Mouse (Mus musculus) midbrain, embryonic 16.5 days (tissue): Measurements from ENCODE around the gene Trh. TPM values are rescaled to one million over a fixed set of nuclear protein-coding genes. Genes with fewer than 3 reads are reported as not detected.

Experiments
- ATAC-seq: fragments of 200-750 bp; cut with Nextera tagmentation; 2 replicates; pipeline ENCODE4 v1.8.0; 2017; ENCODE audit warnings: moderate TSS enrichment
- H3K27ac ChIP-seq: fragments of 300-500 bp; sonication (generic); 2 replicates; pipeline ENCODE4 v1.5.1; 2014; ENCODE audit warnings: mild to moderate bottlenecking, low read length, mixed read lengths
- H3K27me3 ChIP-seq: fragments of 300-500 bp; sonication (generic); 2 replicates; pipeline ENCODE4 v1.6.1; 2014; ENCODE audit warnings: low read depth, low read length, mixed read lengths; ENCODE audit not compliant: control insufficient read depth, insufficient read depth
- H3K36me3 ChIP-seq: fragments of 300-500 bp; sonication (generic); 2 replicates; pipeline ENCODE4 v1.6.1; 2014; ENCODE audit warnings: mild to moderate bottlenecking, low read length, moderate library complexity, mixed read lengths; ENCODE audit not compliant: control insufficient read depth, insufficient read depth
- H3K4me1 ChIP-seq: fragments of 300-500 bp; sonication (generic); 2 replicates; pipeline ENCODE4 v1.6.1; 2014; ENCODE audit warnings: mild to moderate bottlenecking, low read length, mixed read lengths; ENCODE audit not compliant: control insufficient read depth, insufficient read depth
- H3K4me2 ChIP-seq: fragments of 300-500 bp; sonication (generic); 2 replicates; pipeline ENCODE4 v1.6.1; 2014; ENCODE audit warnings: mild to moderate bottlenecking, low read length, mixed read lengths
- H3K4me3 ChIP-seq: fragments of 300-500 bp; sonication (generic); 2 replicates; pipeline ENCODE4 v1.5.1; 2014; ENCODE audit warnings: low read depth, mild to moderate bottlenecking, low read length, moderate library complexity, mixed read lengths
- H3K9ac ChIP-seq: fragments of 300-500 bp; sonication (generic); 2 replicates; pipeline ENCODE4 v1.6.1; 2014; ENCODE audit warnings: low read depth, low read length, mixed read lengths
- H3K9me3 ChIP-seq: fragments of 300-500 bp; sonication (generic); replicated peaks from 2 replicates; pipeline ENCODE4 v1.6.1; 2014; ENCODE audit warnings: mild to moderate bottlenecking, low read length, mixed read lengths; ENCODE audit not compliant: control insufficient read depth, poor library complexity, severe bottlenecking
- whole genome bisulfite sequencing: fragments of 180-500 bp; shearing (Covaris S2); extraction: QIAGEN DNeasy Blood & Tissue Kit; methylation state at CpG from one replicate; pipeline ENCODE4 v1.1.7; 2014; 5-methylcytosine and 5-hydroxymethylcytosine counted together
- polyA plus RNA-seq: library from polyadenylated mRNA; unstranded; fragments of >200 nt; fragmentation: Nextera tagmentation; extraction: Ambion mirVana; gene quantifications from 2 replicates; pipeline ENCODE4 v1.2.1, GENCODE M21; 2015

Trh gene
- polyA plus RNA-seq, 1 experiment from 2014 or later: 6.6 TPM

GRCm38 (mm10) chr6:92214055-92214772, 30.2 kb downstream of the Trh start:
- H3K4me2 ChIP-seq: peak overlapping the region; percentile 97
- no peaks in the 10 kb centered on the region for H3K27me3 ChIP-seq
- peak; percentile 85 for ATAC-seq
- H3K4me1 ChIP-seq: peaks cover 11% of the 10 kb centered on the region
- peak overlapping the region; percentile 90 for H3K9ac ChIP-seq
- under 1% methylated on average over 47 of the region's 48 CpGs for WGBS
- no peaks in the 10 kb centered on the region for H3K9me3 ChIP-seq
- H3K4me3 ChIP-seq: peak overlapping the region; percentile 74
- H3K36me3 ChIP-seq: peaks cover 9% of the 10 kb centered on the region
- peak overlapping the region; percentile 89 for H3K27ac ChIP-seq

GRCm38 (mm10) chr6:92199414-92199813, 45.0 kb downstream of the Trh start:
- H3K36me3 ChIP-seq: peaks cover 33% of the 10 kb centered on the region
- no peak overlapping the region for H3K9ac ChIP-seq
- H3K27ac ChIP-seq: no peak overlapping the region
- no peaks in the 10 kb centered on the region for H3K27me3 ChIP-seq
- WGBS: 94% methylated on average over 8 of the region's 8 CpGs
- H3K4me2 ChIP-seq: no peak overlapping the region
- ATAC-seq: no peak
- no peaks in the 10 kb centered on the region for H3K4me1 ChIP-seq
- no peak overlapping the region for H3K4me3 ChIP-seq
- no peaks in the 10 kb centered on the region for H3K9me3 ChIP-seq

Other genes with a start within 250 kb of the Trh start
- 18.7 and 23.4 TPM in 2 replicates for gene Nr2c2, start 153.3 kb downstream of the Trh start, polyA plus RNA-seq
- 62.4 and 64.8 TPM in 2 replicates for gene Mrps25, start 60.6 kb downstream of the Trh start, polyA plus RNA-seq
- gene Rbsn, start 29.7 kb downstream of the Trh start, polyA plus RNA-seq: 32.8 and 37.4 TPM in 2 replicates